ENCODE assay signal across 14 mouse cellular contexts in the genomic region with DNA sequence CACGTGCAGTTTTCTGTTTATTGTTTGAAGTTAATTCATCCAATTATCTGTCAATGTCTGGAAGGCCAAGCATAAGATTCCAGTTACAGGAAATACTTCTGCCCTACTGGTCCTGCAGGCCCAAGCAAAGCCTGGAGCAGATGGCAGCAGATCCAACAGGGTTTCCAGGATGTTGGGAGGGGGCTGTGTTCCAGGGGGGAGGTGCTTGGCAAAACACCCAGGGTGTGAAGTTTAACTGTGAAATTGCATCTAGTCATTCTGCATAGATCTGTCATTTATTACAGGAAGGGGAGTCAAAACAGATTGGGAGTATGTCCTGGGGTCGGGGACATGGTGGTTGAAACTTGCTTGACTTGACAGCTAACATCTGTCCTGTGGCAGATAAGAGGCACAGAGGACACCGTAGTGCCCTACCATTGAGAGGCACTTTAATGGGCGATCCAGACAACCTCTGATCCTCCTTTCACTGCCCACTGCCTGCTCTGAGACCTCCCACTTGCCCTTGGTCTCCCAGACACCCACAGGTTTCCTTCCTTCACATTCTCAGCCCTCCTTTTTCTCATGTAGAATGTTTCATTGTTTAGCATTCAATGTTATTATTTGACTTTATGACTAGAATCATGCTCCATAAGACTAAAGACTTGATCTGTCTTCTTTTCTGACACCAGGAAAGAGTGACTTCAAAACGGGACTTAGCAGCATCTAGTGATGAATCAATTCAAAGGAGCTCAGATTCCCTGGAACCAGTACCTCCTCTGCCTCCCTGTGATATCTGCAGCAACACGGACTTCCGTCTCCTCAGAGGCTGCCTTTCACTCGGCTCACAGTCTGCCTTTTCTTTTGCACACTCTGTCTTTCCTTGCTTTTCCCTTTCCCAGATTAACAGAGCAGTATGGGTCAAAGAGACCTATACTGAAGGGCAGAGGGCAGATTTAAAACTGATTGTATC. TPM values are rescaled to one million over a fixed set of nuclear protein-coding genes. Genes with fewer than 3 reads are reported as not detected.
DNase-seq lines count a peak whose midpoint lies in the region; ATAC-seq and TF ChIP-seq lines count a peak whose summit lies in the region.
"Had no signal": no experiment of that assay in that cellular context is flagged by ENCODE, and none has a peak within 500 bp of the region (broad histone marks: within the 10 kb centered on the region; RNA-seq: fewer than 3 reads in every experiment).

No protein-coding gene starts in this region.

- no peak overlapping the region for H3K9ac ChIP-seq in hindbrain, embryonic 15.5 days
- H3K9ac ChIP-seq in hindbrain, embryonic 14.5 days, result no peak overlapping the region
- no peak overlapping the region for H3K9ac ChIP-seq in lung, postnatal 0 days (replicated peaks; ENCODE audit: low read depth)
- no peak overlapping the region for H3K9ac ChIP-seq in liver, embryonic 13.5 days
- H3K9ac ChIP-seq: limb, embryonic 13.5 days; stomach, embryonic 15.5 days had no signal

- intact Hi-C loops in heart, postnatal 10 days (cut with DNase I), result loop anchor here (5.0 kb wide), 1 partner anchor 46 kb away; the partner anchor contains the start of gene Bcl2

- peak; percentile 61; the same call in 1 of the 2 replicates for ATAC-seq in hindbrain, embryonic 15.5 days (ENCODE audit: low FRiP score, low read depth)
- ATAC-seq in hindbrain, embryonic 14.5 days (ENCODE audit: low FRiP score), result no peak; the same call in 1 of the 2 replicates
- ATAC-seq in lung, postnatal 0 days, result no peak
- ATAC-seq in liver, embryonic 13.5 days (ENCODE audit: low read depth), result peak; percentile 48; the same call in 1 of the 2 replicates

- no peaks in the 10 kb centered on the region for H3K36me3 ChIP-seq in hindbrain, embryonic 15.5 days
- no peaks in the 10 kb centered on the region for H3K36me3 ChIP-seq in hindbrain, embryonic 14.5 days (replicated peaks; ENCODE audit: control insufficient read depth, insufficient read depth)
- no peaks in the 10 kb centered on the region for H3K36me3 ChIP-seq in lung, postnatal 0 days (ENCODE audit: insufficient read depth, low read length)
- no peaks in the 10 kb centered on the region for H3K36me3 ChIP-seq in liver, embryonic 13.5 days
- H3K36me3 ChIP-seq: limb, embryonic 13.5 days; stomach, embryonic 15.5 days had no signal

- H3K4me2 ChIP-seq in hindbrain, embryonic 15.5 days, result no peak overlapping the region
- H3K4me2 ChIP-seq in hindbrain, embryonic 14.5 days (replicated peaks), result no peak overlapping the region
- H3K4me2 ChIP-seq in lung, postnatal 0 days (replicated peaks; ENCODE audit: low read depth, low read length), result no peak overlapping the region
- no peak overlapping the region for H3K4me2 ChIP-seq in liver, embryonic 13.5 days
- H3K4me2 ChIP-seq: limb, embryonic 13.5 days; stomach, embryonic 15.5 days had no signal

- H3K4me3 ChIP-seq in hindbrain, embryonic 15.5 days, result no peak overlapping the region
- H3K4me3 ChIP-seq in hindbrain, embryonic 14.5 days (replicated peaks; ENCODE audit: low read length), result no peak overlapping the region
- H3K4me3 ChIP-seq in lung, postnatal 0 days (ENCODE audit: low read depth, low read length), result no peak overlapping the region
- no peak overlapping the region for H3K4me3 ChIP-seq in lung, adult 2 months (replicated peaks; ENCODE audit: extremely low read depth, low read depth, low read length)
- no peak overlapping the region for H3K4me3 ChIP-seq in liver, embryonic 13.5 days (replicated peaks)
- H3K4me3 ChIP-seq: limb, embryonic 13.5 days; myocyte; stomach, embryonic 15.5 days had no signal

- H3K9me3 ChIP-seq in hindbrain, embryonic 15.5 days, result no peaks in the 10 kb centered on the region
- H3K9me3 ChIP-seq in hindbrain, embryonic 14.5 days (ENCODE audit: control insufficient read depth, low read length), result no peaks in the 10 kb centered on the region
- no peaks in the 10 kb centered on the region for H3K9me3 ChIP-seq in lung, postnatal 0 days (ENCODE audit: low read length)
- no peaks in the 10 kb centered on the region for H3K9me3 ChIP-seq in liver, embryonic 13.5 days (replicated peaks)
- H3K9me3 ChIP-seq: limb, embryonic 13.5 days; stomach, embryonic 15.5 days had no signal

- 67% methylated on average over 8 of the region's 8 CpGs for WGBS in hindbrain, embryonic 15.5 days
- whole genome bisulfite sequencing in hindbrain, embryonic 14.5 days, result 66% methylated on average over 8 of the region's 8 CpGs
- 47% methylated on average over 8 of the region's 8 CpGs for WGBS in lung, postnatal 0 days
- 48% methylated on average over 8 of the region's 8 CpGs for WGBS in lung, adult 2 months
- 39% methylated on average over 8 of the region's 8 CpGs for WGBS in liver, embryonic 13.5 days (ENCODE audit: insufficient replicate concordance)

- no peak for TF ChIP-seq EP300 in lung, postnatal 0 days (IDR thresholded peaks at IDR 0.05)

- H3K4me1 ChIP-seq in hindbrain, embryonic 15.5 days (replicated peaks), result 0 out of 2 replicates have a peak, but pooled peaks cover 7% of the 10 kb centered on the region
- H3K4me1 ChIP-seq in hindbrain, embryonic 14.5 days (replicated peaks; ENCODE audit: control insufficient read depth, insufficient read depth, low read length), result no peaks in the 10 kb centered on the region
- H3K4me1 ChIP-seq in lung, postnatal 0 days (ENCODE audit: insufficient read depth, low read depth, low read length), result no peaks in the 10 kb centered on the region
- peaks cover 5% of the 10 kb centered on the region; the same call in 1 of the 2 replicates for H3K4me1 ChIP-seq in lung, adult 2 months (ENCODE audit: control insufficient read depth, insufficient read depth, low read length)
- H3K4me1 ChIP-seq in liver, embryonic 13.5 days (replicated peaks), result no peaks in the 10 kb centered on the region
- H3K4me1 ChIP-seq: stomach, embryonic 15.5 days had no signal

- no peaks in the 10 kb centered on the region for H3K27me3 ChIP-seq in hindbrain, embryonic 15.5 days
- H3K27me3 ChIP-seq in hindbrain, embryonic 14.5 days (ENCODE audit: control insufficient read depth, insufficient read depth, low read length), result no peaks in the 10 kb centered on the region
- no peaks in the 10 kb centered on the region for H3K27me3 ChIP-seq in lung, postnatal 0 days (replicated peaks; ENCODE audit: insufficient read depth, low read length)
- no peaks in the 10 kb centered on the region for H3K27me3 ChIP-seq in liver, embryonic 13.5 days
- H3K27me3 ChIP-seq: limb, embryonic 13.5 days; stomach, embryonic 15.5 days had no signal

- DNase-seq in hindbrain, embryonic 14.5 days (ENCODE audit: low spot score), result no peak
- peak; percentile 10 for DNase-seq in lung, postnatal 0 days (ENCODE audit: low spot score)
- DNase-seq in lung, adult 2 months, result no peak
- peak; percentile 45 to 49 for DNase-seq in heart, postnatal 10 days
- DNase-seq in liver, embryonic 13.5 days, result no peak
- DNase-seq in retina, postnatal 1 day, result no peak
- DNase-seq: adrenal gland, adult 8-10 months; cerebellum, adult 8-10 months; gastrocnemius, postnatal 25 days; right cerebral cortex, adult 18-20 months had no signal

- TF ChIP-seq POLR2A in lung, adult 2 months (IDR thresholded peaks at IDR 0.05; ENCODE audit: borderline replicate concordance, extremely low read depth, low read depth, low read length), result no peak

- TF ChIP-seq CTCF in lung, postnatal 0 days (IDR thresholded peaks at IDR 0.05), result no peak
- no peak for TF ChIP-seq CTCF in lung, adult 2 months (IDR thresholded peaks at IDR 0.05; ENCODE audit: insufficient read depth, low read length)

- no peak overlapping the region for H3K27ac ChIP-seq in hindbrain, embryonic 15.5 days (replicated peaks)
- no peak overlapping the region for H3K27ac ChIP-seq in hindbrain, embryonic 14.5 days
- no peak overlapping the region for H3K27ac ChIP-seq in lung, postnatal 0 days (ENCODE audit: low read length)
- H3K27ac ChIP-seq in liver, embryonic 13.5 days, result no peak overlapping the region
- H3K27ac ChIP-seq: limb, embryonic 13.5 days; stomach, embryonic 15.5 days had no signal

RNA-seq across cellular contexts. Expression of gene Bcl2, which starts 47.7 kb away (rescaled TPM):
- 15.9 and 18.4 TPM in 2 replicates for polyA plus RNA-seq in hindbrain, embryonic 15.5 days (2015; fragmentation: Nextera tagmentation; extraction: Ambion mirVana)
- 11.4 and 11.9 TPM in 2 replicates for polyA plus RNA-seq in hindbrain, embryonic 14.5 days (2014; fragmentation: Nextera tagmentation; extraction: Ambion mirVana)
- polyA plus RNA-seq in lung, postnatal 0 days (2015; fragmentation: Nextera tagmentation; extraction: Ambion mirVana), result 5.7 and 7.1 TPM in 2 replicates
- 3.0 and 3.8 TPM in 2 replicates for polyA plus RNA-seq in lung, adult 2 months (2012; rRNA removed)
- total RNA-seq in heart, postnatal 10 days (2021), result 10 to 100 TPM in 1 of 2 experiments, 1 to 10 TPM in 1; 9.1 to 10.2 TPM
- polyA plus RNA-seq in liver, embryonic 13.5 days (2015; fragmentation: Nextera tagmentation; extraction: Ambion mirVana), result 1.0 and 1.3 TPM in 2 replicates

Comparison
In these comparisons a context has a peak if more than half of its experiments do, and no peak if none do; other contexts are left out.
1. ATAC-seq: peak in hindbrain, embryonic 15.5 days (single experiment) and liver, embryonic 13.5 days (single experiment); none in hindbrain, embryonic 14.5 days (single experiment) and lung, postnatal 0 days (single experiment).
2. DNase-seq: peak in lung, postnatal 0 days (single experiment) and heart, postnatal 10 days (2 of 2); none in hindbrain, embryonic 14.5 days (single experiment), lung, adult 2 months (single experiment), liver, embryonic 13.5 days (single experiment) and retina, postnatal 1 day (single experiment).